Mouse (Mus musculus): Measurements from ENCODE around the gene Lrig3.

GRCm38 (mm10) chr10:125964709-125965108 is 1.3 kb upstream of the Lrig3 start:
- TF ChIP-seq POLR2A (IDR thresholded peaks at IDR 0.05; ENCODE audit: borderline replicate concordance, insufficient read depth, low read length) (no peak), CTCF (IDR thresholded peaks at IDR 0.05; ENCODE audit: borderline replicate concordance, insufficient read depth, low read depth, low read length) (no peak)

All from cerebellum, adult 2 months (tissue).